Mouse (Mus musculus): ENCODE measurements around the gene 2010111I01Rik. TPM values are rescaled to one million over a fixed set of nuclear protein-coding genes. Genes with fewer than 3 reads are reported as not detected.
"Not testable (repeated sequence)": the region's sequence is repeated elsewhere in the genome, so short reads cannot be mapped to it uniquely, and the experiment has no call there.

The 2010111I01Rik gene
- polyA plus RNA-seq, 2 experiments, result 10.7 to 13.6 TPM

GRCm38 (mm10) chr13:63313247-63313646, 348.6 kb downstream of the 2010111I01Rik start:
- WGBS (ENCODE audit: insufficient replicate concordance), result 68% methylated on average over 1 of the region's 1 CpGs
- H3K9ac ChIP-seq (replicated peaks), result no peak overlapping the region
- no peak for TF ChIP-seq EP300 (IDR thresholded peaks at IDR 0.05; ENCODE audit: low read depth)
- no peak for TF ChIP-seq CTCF (IDR thresholded peaks at IDR 0.05; ENCODE audit: low read depth)
- DNase-seq (ENCODE audit: low read depth in 3 of 3, low spot score in 3 of 3) (no peak), ATAC-seq (ENCODE audit: insufficient read depth) (0 out of 2 replicates have a peak, but pooled peaks have one; percentile 21)
- no peak overlapping the region for H3K4me2 ChIP-seq (ENCODE audit: low read depth)
- H3K27ac ChIP-seq, result no peak overlapping the region
- no peaks in the 10 kb centered on the region for H3K9me3 ChIP-seq (ENCODE audit: control insufficient read depth, low read length)
- H3K4me3 ChIP-seq (ENCODE audit: insufficient read depth in 1 of 2, low read depth in 2 of 2, low read length in 2 of 2), result no peak overlapping the region
- no peaks in the 10 kb centered on the region for H3K27me3 ChIP-seq (ENCODE audit: control insufficient read depth, insufficient read depth, low read length)
- no peaks in the 10 kb centered on the region for H3K36me3 ChIP-seq (replicated peaks; ENCODE audit: control insufficient read depth, insufficient read depth, low read depth)
- peaks cover 0 to 13% of the 10 kb centered on the region in 2 experiments; a peak in 1 of 4 replicates for H3K4me1 ChIP-seq (replicated peaks; ENCODE audit: control insufficient read depth in 2 of 2, insufficient read depth in 2 of 2, low read length in 1 of 2)

DNA sequence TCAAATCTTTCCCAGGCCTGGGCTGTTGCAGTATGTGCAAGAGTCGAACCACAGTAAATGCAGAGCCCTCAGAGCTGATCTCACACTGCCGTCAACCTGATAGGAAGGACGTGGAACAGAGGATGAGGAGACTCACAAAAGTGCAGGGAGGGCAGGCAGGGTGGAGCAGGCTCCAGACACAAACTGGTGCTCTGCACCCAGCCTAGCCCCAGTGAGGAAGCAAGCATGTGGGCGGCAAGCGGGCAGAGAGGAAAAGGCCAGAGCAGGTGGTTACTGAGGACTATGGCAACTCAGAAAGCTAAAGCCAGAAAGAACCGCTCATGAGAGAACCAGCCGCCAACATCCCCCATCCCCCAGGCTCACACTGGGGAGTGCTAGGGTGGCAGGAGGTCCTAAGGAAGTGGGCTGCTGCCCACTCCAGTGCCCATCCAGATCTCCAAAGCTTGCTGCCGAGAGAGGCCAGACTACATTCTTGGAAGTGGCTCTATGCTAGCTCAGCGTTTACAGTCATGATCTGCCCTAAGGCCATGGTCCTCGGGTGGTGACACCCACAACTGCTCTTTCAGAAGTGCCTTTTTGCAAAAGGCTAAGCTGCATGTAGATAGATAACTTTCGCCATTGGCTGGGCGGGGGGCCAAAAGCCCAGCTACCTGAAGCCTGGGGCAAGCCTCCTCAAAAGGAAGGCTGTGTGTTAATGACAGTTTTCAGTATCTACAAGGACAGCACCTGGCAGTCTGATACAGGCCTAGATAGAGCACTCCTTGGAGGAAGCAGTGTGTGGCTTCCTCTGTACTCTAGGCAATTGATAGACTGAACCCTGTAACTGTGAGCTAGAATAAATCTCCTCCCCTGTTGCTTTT, 349.3 kb downstream of the 2010111I01Rik start:
- H3K36me3 ChIP-seq (replicated peaks; ENCODE audit: control insufficient read depth, insufficient read depth, low read depth), result no peaks in the 10 kb centered on the region
- 49% methylated on average over 12 of the region's 12 CpGs for WGBS (ENCODE audit: insufficient replicate concordance)
- H3K27ac ChIP-seq, result no peak overlapping the region
- H3K9ac ChIP-seq (replicated peaks), result no peak overlapping the region
- H3K4me1 ChIP-seq (replicated peaks; ENCODE audit: control insufficient read depth in 2 of 2, insufficient read depth in 2 of 2, low read length in 1 of 2), result peaks cover 0 to 13% of the 10 kb centered on the region in 2 experiments; a peak in 1 of 4 replicates
- H3K4me3 ChIP-seq (ENCODE audit: insufficient read depth in 1 of 2, low read depth in 2 of 2, low read length in 2 of 2), result no peak overlapping the region
- no peaks in the 10 kb centered on the region for H3K27me3 ChIP-seq (ENCODE audit: control insufficient read depth, insufficient read depth, low read length)
- ATAC-seq (ENCODE audit: insufficient read depth) (peak; percentile 42; the same call in 1 of the 2 replicates), DNase-seq (ENCODE audit: low read depth in 3 of 3, low spot score in 3 of 3) (no peak)
- TF ChIP-seq EP300 (IDR thresholded peaks at IDR 0.05; ENCODE audit: low read depth), result no peak
- no peak overlapping the region for H3K4me2 ChIP-seq (ENCODE audit: low read depth)
- no peaks in the 10 kb centered on the region for H3K9me3 ChIP-seq (ENCODE audit: control insufficient read depth, low read length)

DNA sequence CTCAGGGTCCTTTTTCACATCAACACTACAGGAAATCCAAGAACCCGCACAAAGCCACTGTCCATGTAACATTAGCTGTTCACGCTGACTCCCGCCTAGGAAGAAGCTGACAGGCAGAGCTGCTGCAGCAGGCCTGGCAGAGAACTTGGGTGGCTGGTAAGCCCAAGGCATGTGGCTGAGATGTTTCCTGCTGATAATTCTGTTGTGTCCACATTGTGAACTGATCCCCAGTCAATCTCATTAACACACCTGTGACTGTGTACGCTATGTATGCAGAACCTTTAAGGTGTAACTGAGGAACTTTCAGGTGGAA, 349.9 kb downstream of the 2010111I01Rik start:
- ATAC-seq (ENCODE audit: insufficient read depth), result no peak; the same call in 1 of the 2 replicates
- TF ChIP-seq EP300 (IDR thresholded peaks at IDR 0.05; ENCODE audit: low read depth) (no peak), CTCF (IDR thresholded peaks at IDR 0.05; ENCODE audit: low read depth) (no peak)
- no peak overlapping the region for H3K4me3 ChIP-seq (ENCODE audit: insufficient read depth in 1 of 2, low read depth in 2 of 2, low read length in 2 of 2)
- 35% methylated on average over 4 of the region's 4 CpGs for WGBS (ENCODE audit: insufficient replicate concordance)
- no peaks in the 10 kb centered on the region for H3K36me3 ChIP-seq (replicated peaks; ENCODE audit: control insufficient read depth, insufficient read depth, low read depth)
- H3K9me3 ChIP-seq (ENCODE audit: control insufficient read depth, low read length), result no peaks in the 10 kb centered on the region
- peaks cover 0 to 13% of the 10 kb centered on the region in 2 experiments; a peak in 1 of 4 replicates for H3K4me1 ChIP-seq (replicated peaks; ENCODE audit: control insufficient read depth in 2 of 2, insufficient read depth in 2 of 2, low read length in 1 of 2)
- no peak overlapping the region for H3K27ac ChIP-seq
- H3K4me2 ChIP-seq (ENCODE audit: low read depth), result no peak overlapping the region
- no peaks in the 10 kb centered on the region for H3K27me3 ChIP-seq (ENCODE audit: control insufficient read depth, insufficient read depth, low read length)
- no peak overlapping the region for H3K9ac ChIP-seq (replicated peaks)
- DNase-seq (ENCODE audit: low read depth in 3 of 3, low spot score in 3 of 3), result no peak

DNA sequence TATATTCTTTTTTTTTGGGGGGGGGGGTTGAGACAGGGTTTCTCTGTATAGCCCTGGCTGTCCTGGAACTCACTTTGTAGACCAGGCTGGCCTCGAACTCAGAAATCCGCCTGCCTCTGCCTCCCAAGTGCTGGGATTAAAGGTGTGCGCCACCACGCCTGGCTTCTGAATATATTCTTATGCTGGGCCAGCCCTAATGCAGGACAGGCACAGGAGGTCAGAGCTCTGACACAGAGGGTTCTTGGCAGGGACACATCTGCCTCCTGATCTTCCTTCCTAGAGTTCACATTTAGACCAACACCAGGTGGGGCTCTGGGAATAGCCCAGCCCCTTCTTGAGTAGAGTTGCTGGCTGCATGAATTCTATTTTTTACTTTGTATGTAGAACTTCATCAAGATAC, 350.4 kb downstream of the 2010111I01Rik start:
- H3K36me3 ChIP-seq (replicated peaks; ENCODE audit: control insufficient read depth, insufficient read depth, low read depth); H3K4me3 ChIP-seq (ENCODE audit: insufficient read depth in 1 of 2, low read depth in 2 of 2, low read length in 2 of 2); H3K9ac ChIP-seq (replicated peaks); H3K27ac ChIP-seq; H3K9me3 ChIP-seq (ENCODE audit: control insufficient read depth, low read length); H3K4me2 ChIP-seq (ENCODE audit: low read depth); ATAC-seq (ENCODE audit: insufficient read depth); H3K27me3 ChIP-seq (ENCODE audit: control insufficient read depth, insufficient read depth, low read length); DNase-seq (ENCODE audit: low read depth in 3 of 3, low spot score in 3 of 3): not testable (repeated sequence)
- peaks cover 0 to 13% of the 10 kb centered on the region in 2 experiments; a peak in 1 of 4 replicates for H3K4me1 ChIP-seq (replicated peaks; ENCODE audit: control insufficient read depth in 2 of 2, insufficient read depth in 2 of 2, low read length in 1 of 2)
- WGBS (ENCODE audit: insufficient replicate concordance), result 76% methylated on average over 4 of the region's 4 CpGs

DNA sequence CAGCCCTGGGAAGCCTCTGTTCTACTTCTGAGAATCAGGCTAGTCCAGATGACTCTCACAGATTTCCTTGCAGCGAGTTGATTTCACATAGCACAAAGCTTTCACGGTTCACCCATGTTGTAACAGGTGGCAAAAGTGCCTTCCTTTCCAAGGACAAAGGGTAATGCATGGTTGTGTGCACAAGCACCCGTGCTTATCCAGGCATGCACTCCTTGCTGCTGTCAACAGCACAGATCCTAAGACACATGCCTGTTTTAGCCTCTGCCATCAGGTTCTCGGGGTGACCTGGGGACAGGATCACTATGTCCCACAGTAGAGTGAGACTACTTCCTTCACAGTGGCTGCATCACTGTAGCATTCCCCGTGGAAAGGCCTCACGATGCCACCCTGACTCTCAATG, 351.1 kb downstream of the 2010111I01Rik start:
- H3K4me2 ChIP-seq (ENCODE audit: low read depth), result no peak overlapping the region
- H3K27ac ChIP-seq, result no peak overlapping the region
- no peak overlapping the region for H3K4me3 ChIP-seq (ENCODE audit: insufficient read depth in 1 of 2, low read depth in 2 of 2, low read length in 2 of 2)
- DNase-seq (ENCODE audit: low read depth in 3 of 3, low spot score in 3 of 3) (no peak), ATAC-seq (ENCODE audit: insufficient read depth) (no peak)
- H3K36me3 ChIP-seq (replicated peaks; ENCODE audit: control insufficient read depth, insufficient read depth, low read depth), result no peaks in the 10 kb centered on the region
- no peaks in the 10 kb centered on the region for H3K9me3 ChIP-seq (ENCODE audit: control insufficient read depth, low read length)
- H3K27me3 ChIP-seq (ENCODE audit: control insufficient read depth, insufficient read depth, low read length), result no peaks in the 10 kb centered on the region
- WGBS (ENCODE audit: insufficient replicate concordance), result 79% methylated on average over 6 of the region's 6 CpGs
- no peak overlapping the region for H3K9ac ChIP-seq (replicated peaks)
- peaks cover 0 to 13% of the 10 kb centered on the region in 2 experiments; a peak in 1 of 4 replicates for H3K4me1 ChIP-seq (replicated peaks; ENCODE audit: control insufficient read depth in 2 of 2, insufficient read depth in 2 of 2, low read length in 1 of 2)
- TF ChIP-seq EP300 (IDR thresholded peaks at IDR 0.05; ENCODE audit: low read depth), result no peak
- TF ChIP-seq CTCF (IDR thresholded peaks at IDR 0.05; ENCODE audit: low read depth), result no peak

Data from liver, embryonic 14.5 days (tissue).